Mouse (Mus musculus): ENCODE measurements around the gene Zc3hav1l. TPM values are rescaled to one million over a fixed set of nuclear protein-coding genes. Genes with fewer than 3 reads are reported as not detected.

Gene Zc3hav1l
- polyA plus RNA-seq (2014; fragmentation: Nextera tagmentation; extraction: Ambion mirVana) = 10.9 and 14.9 TPM in 2 replicates

DNA sequence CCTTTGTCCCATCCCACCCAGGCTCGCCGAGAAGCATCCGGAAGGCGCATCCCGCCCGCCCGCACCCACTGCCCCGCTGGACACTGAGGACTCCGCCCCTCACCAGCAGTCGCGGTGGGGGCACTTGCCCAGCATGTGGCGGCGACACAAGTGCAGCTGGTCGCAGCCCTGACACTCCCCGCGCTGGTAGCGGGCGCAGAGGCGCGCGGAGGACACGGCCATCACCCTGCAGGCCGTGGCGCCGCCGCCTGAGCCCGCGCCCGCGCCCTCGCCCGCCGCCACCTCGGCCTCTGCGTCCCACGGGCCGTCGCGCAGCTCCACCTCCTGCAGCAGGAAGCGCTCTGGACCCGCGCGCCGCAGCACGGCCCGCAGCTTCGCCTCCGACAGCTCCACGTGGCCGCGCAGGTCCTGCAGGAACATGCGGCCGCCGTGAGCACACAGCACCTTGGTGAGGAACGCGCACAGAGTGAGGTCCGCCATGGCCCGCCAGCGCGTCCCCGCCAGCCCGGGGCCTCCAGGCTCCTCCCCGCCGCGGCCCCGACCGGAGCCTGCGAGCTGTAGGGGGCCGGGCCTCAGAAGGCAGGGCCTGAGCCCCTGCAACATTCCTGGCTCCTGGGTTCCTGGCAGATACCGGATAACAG, at the start of gene Zc3hav1l:
Gene Zc3hav1l, minus strand, starts transcription at position 499 of the 641 bp plus-strand sequence.
- ATAC-seq (ENCODE audit: low FRiP score, low TSS enrichment) = peak; percentile 97
- no peaks in the 10 kb centered on the region for H3K27me3 ChIP-seq (ENCODE audit: control insufficient read depth, insufficient read depth, low read length)
- H3K4me2 ChIP-seq (replicated peaks; ENCODE audit: low read depth, low read length) = peak within 1 kb of the TSS; percentile 78

GRCm38 (mm10) chr6:38347875-38348274, 48.8 kb upstream of the Zc3hav1l start:
- Histone ChIP-seq H3K36me3 (ENCODE audit: control insufficient read depth, insufficient read depth, low read length) (no peaks in the 10 kb centered on the region), H3K27ac (ENCODE audit: low read depth, low read length) (no peak overlapping the region), H3K4me1 (ENCODE audit: control insufficient read depth, insufficient read depth, low read length) (no peaks in the 10 kb centered on the region), H3K9ac (ENCODE audit: low read depth, low read length) (no peak overlapping the region), H3K4me3 (ENCODE audit: low read length) (no peak overlapping the region), H3K27me3 (ENCODE audit: control insufficient read depth, insufficient read depth, low read length) (peaks cover 23% of the 10 kb centered on the region), H3K4me2 (replicated peaks; ENCODE audit: low read depth, low read length) (no peak overlapping the region), H3K9me3 (ENCODE audit: control insufficient read depth, low read length) (no peaks in the 10 kb centered on the region)
- no peak for ATAC-seq (ENCODE audit: low FRiP score, low TSS enrichment)
- 81% methylated on average over 5 of the region's 5 CpGs for WGBS

More for the DNA sequence above, at the start of gene Zc3hav1l:
- Histone ChIP-seq H3K4me3 (ENCODE audit: low read length) (peak within 1 kb of the TSS; percentile 92), H3K9me3 (ENCODE audit: control insufficient read depth, low read length) (no peaks in the 10 kb centered on the region), H3K27ac (ENCODE audit: low read depth, low read length) (peak within 1 kb of the TSS; percentile 97), H3K9ac (ENCODE audit: low read depth, low read length) (peak within 1 kb of the TSS; percentile 96), H3K4me1 (ENCODE audit: control insufficient read depth, insufficient read depth, low read length) (peaks cover 6% of the 10 kb centered on the region), H3K36me3 (ENCODE audit: control insufficient read depth, insufficient read depth, low read length) (peaks cover 26% of the 10 kb centered on the region)
- WGBS = under 1% methylated on average over 70 of the region's 70 CpGs

DNA sequence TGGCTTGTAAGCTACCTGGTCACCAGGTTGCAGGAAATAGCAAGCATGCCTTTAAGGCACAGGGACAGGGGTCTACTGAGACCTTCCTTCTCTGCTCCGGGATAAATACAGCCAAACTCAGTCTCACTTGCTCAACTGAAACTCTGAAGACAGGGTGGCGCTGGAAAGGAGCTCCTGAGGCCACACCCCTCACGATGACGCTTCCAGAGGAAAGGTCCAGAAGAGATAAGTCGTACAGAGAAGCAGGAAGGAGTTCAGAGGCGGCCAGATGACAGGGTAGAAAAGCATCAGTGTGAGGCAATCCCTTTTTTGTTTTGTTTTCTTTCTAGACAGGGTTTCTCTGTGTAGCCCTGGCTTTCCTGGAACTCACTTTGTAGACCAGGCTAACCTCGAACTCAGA, 46.7 kb upstream of the Zc3hav1l start:
- Histone ChIP-seq H3K4me2 (replicated peaks; ENCODE audit: low read depth, low read length) (no peak overlapping the region), H3K9ac (ENCODE audit: low read depth, low read length) (no peak overlapping the region), H3K4me1 (ENCODE audit: control insufficient read depth, insufficient read depth, low read length) (no peaks in the 10 kb centered on the region), H3K36me3 (ENCODE audit: control insufficient read depth, insufficient read depth, low read length) (no peaks in the 10 kb centered on the region), H3K27me3 (ENCODE audit: control insufficient read depth, insufficient read depth, low read length) (peaks cover 4% of the 10 kb centered on the region; the same call in 1 of the 2 replicates), H3K27ac (ENCODE audit: low read depth, low read length) (no peak overlapping the region), H3K9me3 (ENCODE audit: control insufficient read depth, low read length) (no peaks in the 10 kb centered on the region), H3K4me3 (ENCODE audit: low read length) (no peak overlapping the region)
- no peak for ATAC-seq (ENCODE audit: low FRiP score, low TSS enrichment)
- 54% methylated on average over 7 of the region's 7 CpGs for WGBS

- Histone ChIP-seq H3K4me1 (ENCODE audit: control insufficient read depth, insufficient read depth, low read length) (no peaks in the 10 kb centered on the region), H3K4me3 (ENCODE audit: low read length) (no peak overlapping the region), H3K27me3 (ENCODE audit: control insufficient read depth, insufficient read depth, low read length) (no peaks in the 10 kb centered on the region), H3K9me3 (ENCODE audit: control insufficient read depth, low read length) (no peaks in the 10 kb centered on the region), H3K27ac (ENCODE audit: low read depth, low read length) (no peak overlapping the region), H3K36me3 (ENCODE audit: control insufficient read depth, insufficient read depth, low read length) (no peaks in the 10 kb centered on the region), H3K9ac (ENCODE audit: low read depth, low read length) (no peak overlapping the region), H3K4me2 (replicated peaks; ENCODE audit: low read depth, low read length) (no peak overlapping the region)
- WGBS = 81% methylated on average over 7 of the region's 7 CpGs
- no peak for ATAC-seq (ENCODE audit: low FRiP score, low TSS enrichment)
Observed at GRCm38 (mm10) chr6:38344006-38344670, 45.1 kb upstream of the Zc3hav1l start.

DNA sequence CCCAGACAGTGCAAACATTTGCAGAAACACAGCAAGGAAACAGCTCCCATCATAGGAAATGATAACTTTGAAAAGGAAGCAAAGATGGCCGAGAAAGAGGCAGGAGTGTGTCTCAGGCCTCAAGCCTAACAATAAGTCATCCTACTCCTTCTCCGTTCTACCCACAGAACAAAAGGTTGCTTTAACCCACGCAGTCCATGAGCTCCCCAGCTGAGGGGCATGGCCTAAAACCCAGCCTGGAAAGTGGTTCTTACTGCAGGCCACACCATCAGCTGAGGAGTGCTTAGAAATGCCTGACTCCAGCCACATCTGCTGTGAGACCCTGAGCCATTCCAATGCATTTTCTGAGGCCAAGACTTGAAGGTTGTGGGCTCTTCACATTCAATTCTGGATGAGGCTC, 44.5 kb upstream of the Zc3hav1l start:
- Histone ChIP-seq H3K36me3 (ENCODE audit: control insufficient read depth, insufficient read depth, low read length) (no peaks in the 10 kb centered on the region), H3K27me3 (ENCODE audit: control insufficient read depth, insufficient read depth, low read length) (no peaks in the 10 kb centered on the region), H3K4me3 (ENCODE audit: low read length) (no peak overlapping the region), H3K4me1 (ENCODE audit: control insufficient read depth, insufficient read depth, low read length) (no peaks in the 10 kb centered on the region), H3K9ac (ENCODE audit: low read depth, low read length) (0 out of 2 replicates have a peak overlapping the region, but pooled peaks have one; percentile 28), H3K9me3 (ENCODE audit: control insufficient read depth, low read length) (no peaks in the 10 kb centered on the region), H3K4me2 (replicated peaks; ENCODE audit: low read depth, low read length) (no peak overlapping the region), H3K27ac (ENCODE audit: low read depth, low read length) (no peak overlapping the region)
- no peak for ATAC-seq (ENCODE audit: low FRiP score, low TSS enrichment)
- WGBS = 65% methylated on average over 3 of the region's 3 CpGs

DNA sequence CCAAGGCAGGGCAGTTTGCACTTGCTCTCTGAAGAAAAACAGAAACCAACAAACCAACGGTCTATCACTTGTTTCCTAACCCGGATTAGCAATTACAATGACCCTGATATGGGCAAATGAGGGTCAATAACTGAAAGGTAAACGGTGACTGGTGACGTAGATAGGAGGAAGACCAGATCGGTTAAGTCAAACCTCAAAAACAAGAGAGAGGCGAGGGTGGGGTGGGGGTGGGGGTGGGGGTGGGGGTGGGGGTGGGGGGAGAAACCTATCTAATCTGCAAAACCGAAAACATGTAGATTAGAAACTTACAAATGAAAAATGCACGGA, 43.6 kb upstream of the Zc3hav1l start:
- Histone ChIP-seq H3K9me3 (ENCODE audit: control insufficient read depth, low read length) (no peaks in the 10 kb centered on the region), H3K36me3 (ENCODE audit: control insufficient read depth, insufficient read depth, low read length) (no peaks in the 10 kb centered on the region), H3K27ac (ENCODE audit: low read depth, low read length) (no peak overlapping the region), H3K4me2 (replicated peaks; ENCODE audit: low read depth, low read length) (no peak overlapping the region), H3K9ac (ENCODE audit: low read depth, low read length) (no peak overlapping the region), H3K4me3 (ENCODE audit: low read length) (no peak overlapping the region), H3K4me1 (ENCODE audit: control insufficient read depth, insufficient read depth, low read length) (no peaks in the 10 kb centered on the region), H3K27me3 (ENCODE audit: control insufficient read depth, insufficient read depth, low read length) (no peaks in the 10 kb centered on the region)
- no peak for ATAC-seq (ENCODE audit: low FRiP score, low TSS enrichment)
- 87% methylated on average over 8 of the region's 8 CpGs for WGBS

DNA sequence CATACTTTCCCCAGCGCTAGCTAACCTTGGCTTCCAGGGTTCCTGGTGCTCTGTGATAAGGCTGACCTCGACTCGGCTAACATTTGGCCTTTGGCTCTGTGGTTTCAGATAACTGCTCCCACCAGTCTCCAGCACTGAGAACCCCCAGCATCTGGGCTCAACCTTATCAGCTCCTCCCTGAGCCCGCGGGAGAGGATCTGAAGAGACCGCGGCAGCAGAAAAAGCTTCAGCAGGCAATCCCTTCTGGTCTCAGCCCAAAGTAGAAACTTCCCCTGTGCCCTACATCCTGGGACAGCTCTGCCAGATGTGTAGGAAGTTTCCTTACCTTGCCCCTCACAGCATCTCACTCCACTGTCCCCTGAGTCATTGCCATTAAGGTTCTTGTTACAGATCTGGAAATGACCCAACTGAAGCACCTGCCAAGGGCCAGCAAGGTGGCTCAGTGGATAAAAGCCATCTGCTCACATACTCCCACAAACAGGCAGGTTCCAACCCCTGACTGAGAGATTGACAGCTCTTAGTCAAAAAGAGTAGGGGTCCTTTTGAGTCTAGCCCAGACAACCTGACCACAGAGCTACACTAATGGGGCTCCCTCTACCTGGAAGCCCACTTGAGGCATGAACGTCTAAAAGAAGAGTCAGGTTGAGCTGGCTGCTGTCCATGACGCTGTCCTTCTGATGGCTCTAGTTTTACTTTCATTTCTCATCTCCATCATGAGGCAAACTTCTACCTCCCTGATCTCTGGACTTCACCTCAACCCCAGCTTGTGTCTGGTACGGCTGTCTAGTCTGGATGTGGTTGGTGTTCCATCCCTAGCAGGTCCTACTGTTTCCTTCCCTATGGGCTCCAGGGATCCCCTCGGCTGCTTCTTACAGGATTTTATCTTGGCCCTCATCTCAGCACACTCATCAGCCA, 42.9 kb upstream of the Zc3hav1l start:
- Histone ChIP-seq H3K4me2 (replicated peaks; ENCODE audit: low read depth, low read length) (no peak overlapping the region), H3K27me3 (ENCODE audit: control insufficient read depth, insufficient read depth, low read length) (no peaks in the 10 kb centered on the region), H3K4me1 (ENCODE audit: control insufficient read depth, insufficient read depth, low read length) (no peaks in the 10 kb centered on the region), H3K27ac (ENCODE audit: low read depth, low read length) (no peak overlapping the region), H3K36me3 (ENCODE audit: control insufficient read depth, insufficient read depth, low read length) (no peaks in the 10 kb centered on the region), H3K9ac (ENCODE audit: low read depth, low read length) (no peak overlapping the region), H3K9me3 (ENCODE audit: control insufficient read depth, low read length) (no peaks in the 10 kb centered on the region), H3K4me3 (ENCODE audit: low read length) (no peak overlapping the region)
- 0 out of 2 replicates have a peak, but pooled peaks have one; percentile 28 for ATAC-seq (ENCODE audit: low FRiP score, low TSS enrichment)
- WGBS = 54% methylated on average over 11 of the region's 11 CpGs

DNA sequence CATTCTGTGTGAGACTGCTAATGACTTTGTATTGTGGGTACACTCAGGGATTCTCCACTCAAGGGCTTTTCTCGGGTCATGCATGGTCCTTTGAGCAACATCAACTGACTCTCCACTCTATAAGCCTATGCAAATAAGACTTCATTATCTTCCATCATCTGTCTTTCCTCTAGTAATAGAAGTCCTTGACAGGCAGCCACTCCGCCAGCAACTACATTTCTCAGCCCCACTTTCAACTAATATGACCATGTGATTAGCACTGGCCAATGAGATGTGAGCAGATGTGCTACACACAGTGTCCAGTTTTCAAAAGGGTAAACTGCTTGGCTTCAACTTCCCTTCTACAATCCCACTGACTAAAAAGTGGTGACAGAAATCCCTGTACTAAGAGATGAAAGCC, 40.0 kb upstream of the Zc3hav1l start:
- WGBS = 81% methylated on average over 2 of the region's 2 CpGs
- Histone ChIP-seq H3K27ac (ENCODE audit: low read depth, low read length) (no peak overlapping the region), H3K36me3 (ENCODE audit: control insufficient read depth, insufficient read depth, low read length) (no peaks in the 10 kb centered on the region)

More for the DNA sequence above, 40.0 kb upstream of the Zc3hav1l start:
- no peak overlapping the region for H3K9ac ChIP-seq (ENCODE audit: low read depth, low read length)
- no peak overlapping the region for H3K4me2 ChIP-seq (replicated peaks; ENCODE audit: low read depth, low read length)
- H3K9me3 ChIP-seq (ENCODE audit: control insufficient read depth, low read length) = no peaks in the 10 kb centered on the region
- no peak overlapping the region for H3K4me3 ChIP-seq (ENCODE audit: low read length)
- no peaks in the 10 kb centered on the region for H3K4me1 ChIP-seq (ENCODE audit: control insufficient read depth, insufficient read depth, low read length)
- no peak for ATAC-seq (ENCODE audit: low FRiP score, low TSS enrichment)
- H3K27me3 ChIP-seq (ENCODE audit: control insufficient read depth, insufficient read depth, low read length) = no peaks in the 10 kb centered on the region
